Mouse (Mus musculus) ovary, adult 18-20 months (tissue): ENCODE data around the gene Grm8.

Source experiments
- DNase-seq: peaks from one replicate; pipeline ENCODE4 v3.0.0; 2022; ENCODE audit warnings: low spot score, mixed read lengths

The Grm8 gene

DNA sequence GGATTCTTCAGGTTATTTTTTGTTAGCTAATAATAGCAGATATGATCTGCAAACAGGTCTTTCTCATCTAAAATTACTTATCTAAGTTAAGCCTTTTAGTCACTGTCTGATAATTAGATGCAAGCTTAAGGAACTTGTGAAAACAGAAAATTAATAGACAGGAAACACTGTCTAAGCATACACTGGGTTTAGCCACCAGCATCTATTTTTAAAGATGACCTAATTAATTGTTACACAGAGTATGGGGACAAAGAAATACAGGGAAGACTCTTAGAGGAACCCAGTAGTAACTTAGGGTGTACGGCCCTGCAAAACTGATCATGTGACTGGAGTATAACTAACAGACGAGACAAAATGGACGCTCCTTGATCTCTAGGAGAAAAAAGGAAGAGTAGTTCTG, 92.6 kb downstream of the Grm8 start:
- no peak for DNase-seq

- no peak for DNase-seq
Measured at GRCm38 (mm10) chr6:28040815-28041214, 94.2 kb downstream of the Grm8 start.

DNA sequence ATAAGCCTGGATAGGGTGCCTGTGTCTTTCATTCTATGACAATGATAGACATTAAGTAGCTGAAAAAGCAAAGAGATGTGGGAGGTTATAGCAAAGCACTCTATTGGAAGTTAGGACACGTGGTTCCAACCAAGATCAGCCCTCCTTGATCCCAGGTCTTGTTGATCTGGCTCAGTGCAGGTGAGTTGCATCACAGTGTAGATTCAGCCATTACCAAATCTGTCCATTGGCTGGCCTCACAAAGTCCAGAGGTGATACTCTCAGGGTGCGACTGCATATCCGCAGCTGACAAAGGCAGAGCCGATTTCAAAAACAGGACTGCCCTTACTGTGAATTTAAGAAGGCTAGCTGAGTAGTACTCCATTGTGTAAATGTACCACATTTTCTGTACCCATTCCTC, 103.0 kb downstream of the Grm8 start:
- DNase-seq: no peak

DNA sequence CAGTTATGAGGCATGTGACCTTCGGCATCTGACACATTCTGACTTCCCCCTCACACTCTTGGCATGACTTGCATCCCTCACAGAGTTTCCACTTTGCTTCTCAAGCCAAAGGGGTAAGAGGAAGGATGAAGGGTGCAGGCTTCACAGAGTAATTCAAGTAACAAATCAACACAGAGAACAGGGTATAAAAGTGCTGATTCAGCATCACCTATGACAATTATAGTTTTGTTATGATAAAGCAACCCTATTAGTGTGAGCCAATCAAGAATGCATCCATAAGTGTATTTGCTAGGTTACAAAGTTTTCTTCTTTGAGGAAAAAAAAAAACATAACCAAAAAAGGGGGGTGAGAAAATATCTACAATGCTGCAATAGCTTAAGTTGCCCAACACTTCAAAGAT, 117.3 kb downstream of the Grm8 start:
- DNase-seq: no peak

DNA sequence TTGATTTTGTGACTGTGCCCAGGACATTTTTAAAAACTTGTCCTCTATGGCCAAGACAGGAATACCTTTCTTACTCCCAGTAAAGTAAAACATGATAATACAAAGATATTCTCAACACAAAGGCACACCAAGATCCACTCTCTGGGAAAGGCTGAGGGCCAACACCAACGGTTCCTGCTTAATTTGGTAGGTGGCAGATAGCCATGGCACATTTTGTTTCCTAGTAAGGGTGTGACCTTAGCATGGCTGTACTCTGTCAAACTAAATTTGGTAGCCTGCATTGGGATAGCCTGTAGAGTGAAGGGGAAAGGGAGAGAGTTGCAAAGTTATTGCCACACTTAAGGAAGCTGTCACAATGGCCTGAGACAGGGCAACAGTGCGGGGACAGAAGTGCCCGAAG, 128.0 kb downstream of the Grm8 start:
- no peak for DNase-seq

GRCm38 (mm10) chr6:27997250-27997649, 137.7 kb downstream of the Grm8 start:
- DNase-seq: no peak

GRCm38 (mm10) chr6:27991241-27991640, 143.7 kb downstream of the Grm8 start:
- no peak for DNase-seq

- DNase-seq: no peak
Measured at GRCm38 (mm10) chr6:27982598-27982997, 152.4 kb downstream of the Grm8 start.

DNA sequence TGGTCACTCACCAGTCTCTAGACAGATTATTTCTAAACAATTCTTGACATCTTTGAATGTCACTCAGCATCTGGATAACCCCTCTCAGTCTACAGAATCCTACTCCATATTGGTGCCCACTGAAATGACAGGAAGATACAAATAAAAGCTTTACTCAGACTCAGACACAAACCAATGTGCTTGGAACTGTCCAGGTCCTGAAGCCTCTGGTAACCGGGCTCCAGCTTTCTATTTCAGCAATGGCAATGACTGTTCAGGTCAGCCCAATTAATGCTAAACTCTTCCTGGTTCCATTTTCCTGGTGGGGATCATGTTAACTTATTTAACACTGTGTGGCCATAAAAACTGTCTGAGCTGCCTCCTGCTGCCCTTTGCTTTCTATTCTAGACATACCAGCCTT, 153.0 kb downstream of the Grm8 start:
- DNase-seq: no peak

DNA sequence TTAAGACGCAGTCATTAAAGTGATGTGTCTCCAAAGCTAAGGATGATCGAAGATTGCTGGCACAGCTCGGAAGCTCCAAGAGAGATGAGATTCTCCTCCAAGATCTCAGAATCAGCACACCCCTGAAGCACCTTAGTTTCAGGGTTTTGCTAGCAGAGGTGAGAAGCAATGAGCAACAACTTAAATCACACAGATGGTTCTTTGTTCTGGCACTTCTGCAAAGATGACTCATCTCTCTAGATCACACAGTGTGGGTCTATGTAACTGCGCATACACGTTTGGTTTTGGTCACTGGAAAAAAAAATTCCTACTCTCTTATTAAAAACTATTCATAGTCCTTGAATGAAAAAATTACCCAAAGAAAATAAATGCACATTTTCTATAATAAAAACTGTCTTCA, 157.6 kb downstream of the Grm8 start:
- no peak for DNase-seq

GRCm38 (mm10) chr6:27968859-27969258, 166.1 kb downstream of the Grm8 start:
- no peak for DNase-seq

GRCm38 (mm10) chr6:27967037-27967436, 167.9 kb downstream of the Grm8 start:
- DNase-seq: no peak

DNA sequence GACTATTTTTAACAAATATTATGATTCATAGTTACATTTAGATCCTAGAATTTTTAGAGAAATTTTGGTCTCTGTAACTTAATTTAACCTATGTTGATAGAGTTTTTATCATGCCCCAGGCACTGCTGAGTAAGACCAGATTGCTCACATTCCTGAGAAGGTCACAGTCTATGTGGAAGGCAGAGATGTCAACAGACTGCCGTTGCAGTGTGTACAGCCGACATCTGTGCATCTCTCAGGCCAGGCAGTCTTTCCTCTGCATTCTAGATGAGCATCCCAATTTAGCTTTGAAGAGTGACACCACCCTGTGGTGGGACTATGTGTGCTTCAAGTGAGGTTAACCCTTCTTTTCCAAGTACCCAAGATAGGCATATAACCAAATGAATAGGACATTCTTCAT, 169.7 kb downstream of the Grm8 start:
- no peak for DNase-seq

GRCm38 (mm10) chr6:27963887-27964286, 171.1 kb downstream of the Grm8 start:
- no peak for DNase-seq

- no peak for DNase-seq
Measured at GRCm38 (mm10) chr6:27956278-27956857, 178.6 kb downstream of the Grm8 start.

DNA sequence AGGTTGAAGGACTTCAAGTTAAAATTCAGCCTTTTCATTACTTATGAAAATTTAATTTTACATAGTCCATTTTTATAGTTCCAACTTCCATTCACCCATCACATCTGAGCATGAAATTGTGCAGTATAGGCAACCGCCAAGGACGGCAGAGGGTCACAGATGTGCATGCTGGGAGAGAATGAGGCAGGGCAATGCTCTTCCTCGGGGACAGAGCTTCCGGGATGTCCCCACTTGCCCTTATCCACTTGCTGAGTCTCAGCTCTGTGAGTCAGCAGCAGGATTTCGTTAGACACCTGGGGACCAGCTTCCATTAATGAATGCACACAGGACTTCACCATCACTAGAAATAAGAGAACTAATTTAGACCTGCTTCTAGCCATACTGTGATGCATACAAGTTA, 183.5 kb downstream of the Grm8 start:
- no peak for DNase-seq

GRCm38 (mm10) chr6:27928058-27928457, 206.9 kb downstream of the Grm8 start:
- DNase-seq: no peak

GRCm38 (mm10) chr6:27913281-27913680, 221.7 kb downstream of the Grm8 start:
- DNase-seq: no peak

DNA sequence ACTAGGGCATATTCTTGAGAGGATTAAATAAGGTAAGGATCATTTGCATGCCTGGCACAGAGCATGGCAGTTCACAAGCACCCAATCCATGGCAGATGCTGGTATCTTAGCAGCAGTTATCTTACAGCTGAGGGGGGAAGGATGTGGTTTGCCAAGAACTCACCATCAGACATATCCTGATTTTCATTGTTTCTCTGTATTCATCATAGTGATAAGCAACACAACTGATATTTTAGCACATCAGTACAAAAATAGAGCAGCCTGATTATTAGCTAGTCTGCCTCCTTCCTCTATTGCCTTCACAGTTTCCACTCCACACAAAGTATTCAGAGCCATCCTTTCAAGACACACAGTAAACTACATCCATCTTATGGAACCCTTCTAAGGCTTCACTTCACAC, 230.6 kb downstream of the Grm8 start:
- DNase-seq: no peak

DNA sequence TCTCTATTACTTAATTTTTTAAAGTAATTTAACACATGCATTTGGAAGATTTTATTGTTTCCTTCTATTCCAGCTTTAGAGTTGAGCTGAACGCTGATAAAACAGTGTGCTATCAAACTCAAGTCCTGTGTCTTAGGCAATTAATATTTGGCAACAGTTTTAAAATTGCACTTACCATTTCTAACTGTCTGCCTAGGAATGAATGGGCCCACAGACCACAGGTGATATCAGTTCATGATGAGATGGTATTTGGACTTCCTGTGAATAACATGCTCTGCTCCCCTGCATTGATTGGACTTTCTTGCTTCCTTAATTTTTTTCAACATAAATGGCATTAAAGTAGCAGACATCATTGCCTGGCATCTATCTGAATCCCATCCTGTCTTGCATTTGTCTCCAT, 232.8 kb downstream of the Grm8 start:
- no peak for DNase-seq

- no peak for DNase-seq
Measured at GRCm38 (mm10) chr6:27901396-27901795, 233.6 kb downstream of the Grm8 start.

DNA sequence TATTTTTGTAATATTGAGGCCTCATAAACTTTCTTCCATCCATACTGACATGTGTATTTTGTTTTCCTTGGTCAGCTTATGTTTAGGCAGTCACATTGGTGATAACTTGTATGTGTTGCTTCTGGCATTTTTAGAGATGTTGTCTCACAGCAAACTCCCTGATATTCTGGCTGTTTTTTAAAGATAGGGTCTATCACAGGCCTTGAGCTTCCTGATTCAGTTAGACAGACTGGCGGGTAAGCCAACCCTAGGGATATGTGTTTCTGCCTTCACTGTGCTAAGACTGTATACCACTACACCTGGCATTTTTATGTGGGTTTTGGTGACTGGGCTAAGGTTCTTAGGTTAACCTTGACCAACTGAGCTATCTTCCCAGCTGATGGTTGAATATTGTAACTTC, 239.8 kb downstream of the Grm8 start:
- no peak for DNase-seq

GRCm38 (mm10) chr6:27892886-27893285, 242.1 kb downstream of the Grm8 start:
- DNase-seq: no peak

DNA sequence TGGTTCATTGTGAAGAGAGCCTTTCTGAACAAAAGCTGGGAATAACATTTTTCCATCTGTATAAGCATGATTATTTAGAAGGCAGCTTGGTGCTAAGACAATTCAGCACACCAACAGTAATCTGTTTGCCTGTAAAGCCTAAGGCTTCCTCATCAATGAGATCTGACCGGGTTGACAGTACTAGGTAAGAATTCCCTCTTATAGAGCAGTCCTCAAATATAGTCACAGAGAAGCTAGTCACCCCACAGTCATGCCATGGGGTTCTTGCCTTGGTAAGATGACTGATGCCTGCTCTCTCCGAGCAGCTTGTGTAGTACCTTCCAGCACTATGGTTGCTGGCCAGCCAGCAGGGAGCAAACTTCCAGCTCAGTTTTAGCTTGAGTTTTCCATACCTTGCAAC, 246.6 kb downstream of the Grm8 start:
- DNase-seq: no peak

GRCm38 (mm10) chr6:27887922-27888321, 247.1 kb downstream of the Grm8 start:
- no peak for DNase-seq
